Mouse (Mus musculus) layer of hippocampus, postnatal 25 days (tissue): ENCODE measurements around the gene Pnkp. TPM values are rescaled to one million over a fixed set of nuclear protein-coding genes. Genes with fewer than 3 reads are reported as not detected.

Experiments used
- DNase-seq, 2 experiments: peaks; one replicate each; pipeline ENCODE4 v3.0.0; 2022; ENCODE audit warnings: mixed read lengths in 2 of 2, low spot score in 1 of 2; ENCODE audit errors: extremely low spot score in 1 of 2
- total RNA-seq, 2 experiments: library from RNA; stranded (reverse); gene quantifications; 2 replicates each; pipeline ENCODE4 v1.2.3; 2021

Pnkp gene
- total RNA-seq, 2 experiments from 2014 or later: 31.1 to 34.0 TPM

GRCm38 (mm10) chr7:44851625-44852234 is 5.2 kb upstream of the Pnkp start:
- no peak for DNase-seq

GRCm38 (mm10) chr7:44852259-44853027 is 4.5 kb upstream of the Pnkp start:
- DNase-seq: no peak

- no peak for DNase-seq
Observed at GRCm38 (mm10) chr7:44853065-44853464, 3.9 kb upstream of the Pnkp start.

- DNase-seq: no peak
Observed at GRCm38 (mm10) chr7:44853596-44854355, 3.2 kb upstream of the Pnkp start.

GRCm38 (mm10) chr7:44854356-44855031 is 2.4 kb upstream of the Pnkp start:
- DNase-seq: peak in 1 of 2 experiments; percentile 58

GRCm38 (mm10) chr7:44855036-44855435 is 1.9 kb upstream of the Pnkp start:
- no peak for DNase-seq

GRCm38 (mm10) chr7:44856265-44856916 is 548 bp upstream of the Pnkp start:
- no peak for DNase-seq

- no peak for DNase-seq
Observed at GRCm38 (mm10) chr7:44857905-44858304, 966 bp downstream of the Pnkp start.

GRCm38 (mm10) chr7:44859896-44860295 is 3.0 kb downstream of the Pnkp start:
- no peak for DNase-seq

- peak in 1 of 2 experiments; percentile 78 for DNase-seq
Observed at GRCm38 (mm10) chr7:44860576-44861428, 3.9 kb downstream of the Pnkp start.

- no peak for DNase-seq
Observed at GRCm38 (mm10) chr7:44861429-44861816, 4.5 kb downstream of the Pnkp start.

- no peak for DNase-seq
Observed at GRCm38 (mm10) chr7:44862434-44862833, 5.5 kb downstream of the Pnkp start.

- DNase-seq: no peak
Observed at GRCm38 (mm10) chr7:44863210-44863609, 6.3 kb downstream of the Pnkp start.

- DNase-seq: no peak
Observed at GRCm38 (mm10) chr7:44863982-44864494, 7.1 kb downstream of the Pnkp start.

GRCm38 (mm10) chr7:44864595-44865542 is 7.9 kb downstream of the Pnkp start:
- no peak for DNase-seq

GRCm38 (mm10) chr7:44866276-44867009 is 9.5 kb downstream of the Pnkp start:
- DNase-seq: no peak

GRCm38 (mm10) chr7:44867010-44867702 is 10.2 kb downstream of the Pnkp start:
- no peak for DNase-seq
